Mouse (Mus musculus) layer of hippocampus, adult 9-10 months (tissue): Measurements from ENCODE around the gene Smr3a.

ENCODE experiments used
- DNase-seq: peaks from one replicate; pipeline ENCODE4 v3.0.0; 2022; ENCODE audit warnings: low spot score

The Smr3a gene

GRCm38 (mm10) chr5:88002249-88002648, at the start of gene Smr3a:
Gene Smr3a (plus strand): TSS chr5:88002549.
- no peak for DNase-seq

DNA sequence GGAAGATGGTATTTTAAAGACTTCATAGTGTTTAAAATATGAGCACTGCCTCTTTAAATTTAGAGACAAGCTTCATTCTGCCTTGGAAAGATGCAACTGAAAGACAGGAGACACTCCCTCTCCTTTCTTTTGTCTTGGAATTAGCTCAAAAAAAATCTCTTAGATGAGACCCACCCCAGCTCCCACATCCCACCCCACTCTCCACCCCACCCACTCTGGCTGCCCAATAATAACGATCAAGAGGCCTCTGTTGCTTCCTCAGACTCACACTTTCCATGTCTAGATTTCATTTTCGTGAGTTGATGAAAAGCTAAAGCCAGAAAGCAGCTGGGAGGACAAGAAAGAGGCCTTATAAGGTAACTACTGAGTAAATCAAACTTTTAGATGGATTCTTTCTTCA, 33.1 kb upstream of the Smr3a start, which contains the start of the genes 2310003L06Rik and Gm28434:
Gene 2310003L06Rik (plus strand): TSS at position 259 of the 400 bp plus-strand sequence.
Gene Gm28434 (plus strand): TSS at position 317 of the 400 bp plus-strand sequence.
- DNase-seq = no peak

- DNase-seq = no peak
Observed at GRCm38 (mm10) chr5:87979139-87979538, 23.2 kb upstream of the Smr3a start, which contains the start of gene Cabs1. Gene Cabs1 (plus strand): TSS chr5:87979439.

DNA sequence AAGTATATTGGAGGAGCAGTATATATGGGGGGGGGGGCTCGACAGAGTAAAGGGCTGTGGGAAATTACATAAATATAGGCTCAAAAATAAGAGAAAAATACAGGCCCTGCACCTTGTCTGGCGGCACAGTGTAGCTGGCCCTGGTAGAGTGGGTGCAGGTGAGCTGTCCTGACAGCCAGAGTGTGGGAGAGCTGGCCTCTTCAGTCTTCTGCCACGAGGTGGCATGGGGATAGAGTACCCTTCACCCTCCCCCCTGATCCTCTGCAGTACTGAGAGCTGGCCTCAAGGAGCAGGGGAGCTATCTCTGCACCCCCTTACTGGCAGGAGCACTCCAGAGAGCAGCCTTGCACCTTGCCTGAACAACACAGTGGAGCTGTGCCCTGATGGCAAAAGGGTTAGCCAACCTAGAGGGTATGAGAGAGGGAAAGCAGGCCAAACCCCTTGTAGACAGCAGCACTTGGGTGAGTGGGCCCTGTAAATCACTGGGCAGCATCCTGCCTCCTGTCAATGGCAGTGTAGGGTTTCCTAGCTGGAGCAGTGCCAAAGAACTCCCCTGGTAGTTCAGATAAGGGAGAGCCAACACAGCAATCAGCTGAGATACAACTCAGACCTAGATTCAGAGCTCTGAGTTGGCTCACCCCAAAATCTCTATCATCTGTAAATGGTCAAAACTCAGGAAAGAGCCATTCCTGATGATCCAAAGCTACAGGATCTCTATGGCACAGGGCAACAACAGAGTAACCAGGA, 19.7 kb upstream of the Smr3a start:
- DNase-seq = no peak

GRCm38 (mm10) chr5:88005241-88005640, 2.9 kb downstream of the Smr3a start:
- DNase-seq = no peak
